Mouse (Mus musculus) forebrain, embryonic 14.5 days (tissue): Measurements from ENCODE around the gene Lpcat2b. TPM values are rescaled to one million over a fixed set of nuclear protein-coding genes. Genes with fewer than 3 reads are reported as not detected.

Experiments
- ATAC-seq: fragments of 200-750 bp; cut with Nextera tagmentation; 2 replicates; pipeline ENCODE4 v1.8.0; 2017; ENCODE audit warnings: mild to moderate bottlenecking, moderate library complexity
- DNase-seq: peaks from one replicate; pipeline ENCODE4 v3.0.0-alpha.2; 2015; ENCODE audit warnings: low spot score
- H3K27ac ChIP-seq: fragments of 300-500 bp; sonication (generic); 2 replicates; pipeline ENCODE4 v1.5.1; 2014; ENCODE audit warnings: low read depth, mild to moderate bottlenecking, control low read depth, low read length, moderate library complexity
- H3K27me3 ChIP-seq: fragments of 300-500 bp; sonication (generic); replicated peaks from 2 replicates; pipeline ENCODE4 v1.6.1; 2014; ENCODE audit warnings: low read length, control low read depth, mixed read lengths; ENCODE audit not compliant: control insufficient read depth, insufficient read depth
- H3K36me3 ChIP-seq: fragments of 300-500 bp; sonication (generic); 2 replicates; pipeline ENCODE4 v1.6.1; 2014; ENCODE audit warnings: low read length, control low read depth; ENCODE audit not compliant: control insufficient read depth, insufficient read depth
- H3K4me1 ChIP-seq: fragments of 300-500 bp; sonication (generic); 2 replicates; pipeline ENCODE4 v1.6.1; 2014; ENCODE audit warnings: antibody characterized with exemption, low read length, control low read depth; ENCODE audit not compliant: control insufficient read depth, insufficient read depth
- H3K4me2 ChIP-seq: fragments of 300-500 bp; sonication (generic); 2 replicates; pipeline ENCODE4 v1.6.1; 2014; ENCODE audit warnings: mild to moderate bottlenecking, control low read depth, low read length
- H3K4me3 ChIP-seq: fragments of 300-500 bp; sonication (generic); 2 replicates; pipeline ENCODE4 v1.5.1; 2014; ENCODE audit warnings: low read depth, low read length, control low read depth
- H3K9ac ChIP-seq: fragments of 300-500 bp; sonication (generic); 2 replicates; pipeline ENCODE4 v1.6.1; 2014; ENCODE audit warnings: mild to moderate bottlenecking, low read length, control low read depth, moderate library complexity
- H3K9me3 ChIP-seq: fragments of 300-500 bp; sonication (generic); replicated peaks from 2 replicates; pipeline ENCODE4 v1.6.1; 2016; ENCODE audit warnings: low read length, control low read depth, mixed read lengths; ENCODE audit not compliant: control insufficient read depth
- WGBS: fragments of 180-500 bp; shearing (Covaris S2); extraction: QIAGEN DNeasy Blood & Tissue Kit; methylation state at CpG from one replicate; pipeline ENCODE4 v1.1.7; 2014; 5-methylcytosine and 5-hydroxymethylcytosine counted together
- polyA plus RNA-seq: library from polyadenylated mRNA; unstranded; fragments of >200 nt; fragmentation: Nextera tagmentation; extraction: Ambion mirVana; gene quantifications from 2 replicates; pipeline ENCODE4 v1.2.1, GENCODE M21; 2014

Lpcat2b gene
- polyA plus RNA-seq, 1 experiment from 2014 or later = not detected

DNA sequence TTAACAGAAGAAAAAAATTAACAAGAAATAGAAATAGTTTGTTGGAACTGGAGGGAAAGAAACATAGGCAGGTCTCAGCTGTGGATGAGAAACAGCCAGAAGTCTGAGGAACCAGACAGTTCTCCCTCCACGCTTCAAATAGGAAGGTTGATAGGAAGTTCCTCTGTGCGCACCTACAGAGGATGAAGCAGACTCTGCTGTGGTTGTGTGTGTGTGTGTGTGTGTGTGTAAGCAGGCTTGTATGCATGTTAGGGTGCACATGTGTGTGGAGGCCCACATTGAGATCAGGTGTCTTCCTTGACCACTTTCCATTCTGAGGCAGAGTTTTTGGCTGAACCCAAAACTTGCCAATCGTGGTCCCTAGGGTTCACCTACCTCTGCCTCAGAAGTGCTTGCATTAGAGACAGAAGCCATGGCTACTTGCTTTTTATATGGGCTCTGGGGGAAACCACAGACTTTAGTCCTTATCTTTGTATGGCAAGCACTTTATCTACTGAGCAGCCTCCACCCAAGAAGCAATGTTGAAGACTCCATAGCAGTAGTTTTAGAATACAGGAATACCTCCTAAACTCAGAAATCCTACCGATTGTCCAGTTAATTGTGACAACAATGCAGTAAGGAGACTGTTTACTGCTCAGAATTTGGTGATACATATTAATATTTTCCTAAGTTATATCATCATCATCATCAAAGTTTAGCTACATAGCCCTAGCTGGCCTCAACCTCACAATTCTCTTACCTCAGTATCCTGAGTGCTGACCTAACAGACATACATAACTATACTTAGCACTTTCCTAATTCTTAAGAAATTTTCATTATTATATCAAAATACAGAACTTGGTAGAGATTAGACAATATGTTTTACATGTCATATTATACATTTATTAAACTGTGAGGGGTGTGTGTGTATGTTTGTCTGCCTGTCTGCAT lies 31.1 kb downstream of the Lpcat2b start:
- H3K9me3 ChIP-seq = no peaks in the 10 kb centered on the region
- ATAC-seq (no peak), DNase-seq (no peak)
- no peaks in the 10 kb centered on the region for H3K27me3 ChIP-seq
- no peaks in the 10 kb centered on the region for H3K4me1 ChIP-seq
- H3K9ac ChIP-seq = no peak overlapping the region
- H3K4me3 ChIP-seq = no peak overlapping the region
- H3K36me3 ChIP-seq = no peaks in the 10 kb centered on the region
- H3K4me2 ChIP-seq = no peak overlapping the region
- 91% methylated on average over 4 of the region's 4 CpGs for WGBS
- no peak overlapping the region for H3K27ac ChIP-seq

DNA sequence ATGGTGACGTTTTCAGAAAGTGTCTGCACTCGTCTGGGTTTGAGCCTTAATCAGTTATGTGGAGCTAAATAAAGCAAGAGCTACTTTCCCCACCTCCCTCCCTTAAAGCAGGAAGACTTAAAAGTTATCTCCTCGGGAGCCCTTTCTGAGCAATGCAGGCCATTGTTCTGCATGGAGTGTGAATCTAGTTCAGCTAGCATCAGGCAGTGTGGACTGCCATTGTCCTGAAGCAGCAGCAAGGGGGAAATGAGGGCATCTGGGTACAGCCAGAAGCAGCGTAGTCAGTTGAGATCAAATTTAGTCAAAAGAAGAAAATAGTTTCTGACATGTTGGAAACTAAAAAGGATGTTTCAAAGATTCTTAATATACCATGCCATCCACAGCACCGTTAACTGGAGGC lies 35.2 kb downstream of the Lpcat2b start:
- H3K4me2 ChIP-seq = no peak overlapping the region
- no peak overlapping the region for H3K4me3 ChIP-seq
- DNase-seq = peak; percentile 3
- no peak overlapping the region for H3K27ac ChIP-seq
- H3K36me3 ChIP-seq = no peaks in the 10 kb centered on the region
- no peak for ATAC-seq
- no peak overlapping the region for H3K9ac ChIP-seq
- H3K9me3 ChIP-seq = no peaks in the 10 kb centered on the region
- H3K4me1 ChIP-seq = no peaks in the 10 kb centered on the region
- no peaks in the 10 kb centered on the region for H3K27me3 ChIP-seq
- 28% methylated on average over 5 of the region's 5 CpGs for WGBS

DNA sequence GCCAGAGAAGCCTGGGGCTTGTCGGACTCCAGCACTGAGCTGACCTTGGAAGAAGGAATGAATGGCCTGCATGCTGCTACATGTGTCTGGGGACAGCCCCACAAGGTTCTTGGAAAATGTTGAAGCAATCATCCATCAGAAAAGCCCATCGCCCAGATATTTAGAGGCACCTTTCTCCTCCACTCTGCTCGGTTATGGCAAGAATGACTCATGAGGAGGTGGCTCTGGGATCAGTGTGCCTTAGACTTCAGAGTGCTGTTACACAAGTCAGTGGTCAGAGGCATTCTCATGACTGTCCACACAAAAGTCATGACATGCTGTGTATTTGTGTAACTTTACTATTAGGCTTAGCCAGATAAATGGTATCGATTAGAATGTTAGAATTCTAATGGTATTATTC lies 35.7 kb downstream of the Lpcat2b start:
- Histone ChIP-seq H3K9me3 (no peaks in the 10 kb centered on the region), H3K9ac (no peak overlapping the region), H3K27me3 (no peaks in the 10 kb centered on the region), H3K4me2 (no peak overlapping the region), H3K4me1 (no peaks in the 10 kb centered on the region), H3K4me3 (no peak overlapping the region), H3K36me3 (no peaks in the 10 kb centered on the region), H3K27ac (no peak overlapping the region)
- DNase-seq (no peak), ATAC-seq (no peak)
- 72% methylated on average over 4 of the region's 4 CpGs for WGBS

DNA sequence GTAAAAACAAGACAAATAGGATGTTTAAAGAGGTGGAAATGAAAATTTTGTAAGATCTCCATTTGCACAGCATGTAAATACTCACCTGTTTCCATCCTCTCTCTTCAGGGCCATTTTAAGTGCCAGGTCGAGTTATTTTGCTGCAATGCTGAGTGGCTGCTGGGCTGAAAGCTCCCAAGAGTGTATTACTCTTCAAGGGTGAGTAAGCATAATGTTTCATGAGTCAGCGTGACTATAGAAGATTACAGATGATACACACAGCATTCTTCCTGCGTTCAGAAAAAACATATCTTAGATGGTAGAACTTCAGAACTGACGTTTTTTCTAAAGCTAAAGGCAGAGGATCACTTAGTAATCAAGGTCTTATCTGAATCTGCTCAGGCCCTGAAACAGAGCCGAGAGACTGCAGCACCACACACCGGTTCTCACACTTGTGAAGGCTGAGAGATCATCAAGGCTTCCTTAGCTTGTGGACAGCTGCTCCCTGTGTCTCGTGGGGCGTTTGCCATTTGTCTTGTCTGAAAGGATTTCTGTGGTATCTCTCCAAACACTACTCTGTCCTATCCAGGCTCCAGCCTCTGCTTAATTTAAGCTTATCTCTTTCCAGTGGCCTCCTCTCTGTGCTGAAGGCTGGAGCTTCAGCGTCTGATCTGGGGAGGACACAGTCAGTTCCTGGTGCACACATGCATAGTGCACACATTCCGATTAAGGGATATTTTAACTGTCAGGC lies 39.4 kb downstream of the Lpcat2b start:
- Histone ChIP-seq H3K27ac (no peak overlapping the region), H3K9ac (no peak overlapping the region), H3K4me2 (no peak overlapping the region), H3K9me3 (no peaks in the 10 kb centered on the region), H3K4me3 (no peak overlapping the region), H3K27me3 (no peaks in the 10 kb centered on the region), H3K4me1 (no peaks in the 10 kb centered on the region), H3K36me3 (no peaks in the 10 kb centered on the region)
- 86% methylated on average over 10 of the region's 10 CpGs for WGBS
- DNase-seq = no peak
- no peak for ATAC-seq

DNA sequence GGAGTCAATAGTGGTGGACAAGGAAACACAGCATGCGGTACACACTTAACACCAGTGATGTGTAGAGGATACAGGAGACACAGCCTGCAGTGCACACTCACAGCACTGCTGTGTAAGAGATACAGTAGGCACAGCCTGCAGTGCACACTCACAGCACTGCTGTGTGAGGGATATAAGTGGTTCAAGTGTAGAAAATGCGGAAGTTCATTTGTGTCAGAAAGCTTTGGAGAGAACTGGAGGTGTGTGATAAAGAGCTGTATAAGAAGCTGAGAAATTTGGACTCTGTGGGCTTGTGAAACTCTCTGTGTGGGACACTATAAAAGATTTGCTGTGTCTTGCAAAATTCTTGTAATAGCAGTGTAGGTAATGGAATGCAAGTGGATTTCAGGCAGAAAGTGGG lies 48.8 kb downstream of the Lpcat2b start:
- Histone ChIP-seq H3K36me3 (no peaks in the 10 kb centered on the region), H3K9ac (no peak overlapping the region), H3K4me2 (no peak overlapping the region), H3K27ac (no peak overlapping the region), H3K4me1 (no peaks in the 10 kb centered on the region), H3K4me3 (no peak overlapping the region), H3K27me3 (no peaks in the 10 kb centered on the region), H3K9me3 (no peaks in the 10 kb centered on the region)
- DNase-seq (no peak), ATAC-seq (no peak)
- 91% methylated on average over 2 of the region's 2 CpGs for WGBS

Other genes starting within 250 kb of the Lpcat2b start
- 2.2 and 3.5 TPM in 2 replicates for gene Tgfbr3, start 141.9 kb upstream of the Lpcat2b start, polyA plus RNA-seq
- 1.4 and 1.8 TPM in 2 replicates for gene Brdt, start 100.4 kb upstream of the Lpcat2b start, polyA plus RNA-seq
- 5.5 and 8.4 TPM in 2 replicates for gene Ephx4, start 28.8 kb upstream of the Lpcat2b start, polyA plus RNA-seq
- gene Btbd8, start 6.4 kb downstream of the Lpcat2b start, polyA plus RNA-seq = 16.2 and 22.1 TPM in 2 replicates
- gene Gm42669, start 76.1 kb downstream of the Lpcat2b start, polyA plus RNA-seq = 0.20 and 0.46 TPM in 2 replicates
- 0.18 and 0.19 TPM in 2 replicates for gene 1700028K03Rik, start 103.2 kb downstream of the Lpcat2b start, polyA plus RNA-seq
- gene Rpap2, start 165.8 kb downstream of the Lpcat2b start, polyA plus RNA-seq = 23.5 and 25.1 TPM in 2 replicates
- gene Glmn, start 166.3 kb downstream of the Lpcat2b start, polyA plus RNA-seq = 26.2 and 35.1 TPM in 2 replicates